Mouse (Mus musculus): ENCODE measurements around the gene Lhfp.

DNA sequence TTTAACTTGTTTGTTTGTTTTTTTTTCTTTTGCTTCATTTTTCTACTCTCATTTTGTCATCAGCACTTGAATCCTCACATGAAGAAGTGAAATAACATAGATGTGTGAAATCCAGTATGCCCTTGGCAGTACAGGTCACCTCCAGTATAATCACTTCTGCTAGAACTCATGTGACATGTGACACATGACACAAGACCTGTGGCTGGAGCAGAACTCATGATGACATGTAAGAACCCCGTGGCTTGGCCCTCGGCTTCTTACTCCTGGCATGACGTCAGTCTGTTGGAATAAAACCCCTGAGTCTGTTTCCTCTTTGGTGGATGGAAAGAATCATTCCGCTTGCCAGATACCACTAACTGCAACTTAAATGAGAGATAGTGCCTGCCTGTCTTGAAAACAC is 14.0 kb upstream of the Lhfp start:
- TF ChIP-seq USF1 (IDR thresholded peaks at IDR 0.05; ENCODE audit: low read depth) = no peak
- TF ChIP-seq CTCF (IDR thresholded peaks at IDR 0.05; ENCODE audit: control insufficient read depth, insufficient read depth, insufficient read length) = no peak
- TF ChIP-seq MYOD1 (IDR thresholded peaks at IDR 0.05; ENCODE audit: control insufficient read depth, insufficient read length, low read depth) = no peak

Measured in C2C12 (cell line).